Mouse (Mus musculus) embryonic fibroblast, embryonic 13.5 days (primary cell): Measurements from ENCODE around the gene Chsy1.

ENCODE experiments used
- CTCF ChIP-seq: IDR thresholded peaks from 2 replicates; pipeline ENCODE4 v1.5.1; 2011; ENCODE audit warnings: mild to moderate bottlenecking, control low read depth, low read length, moderate library complexity, borderline replicate concordance; ENCODE audit not compliant: insufficient read depth
- POLR2A ChIP-seq: IDR thresholded peaks from 2 replicates; pipeline ENCODE4 v1.6.1; 2011; ENCODE audit warnings: low read depth, mild to moderate bottlenecking, control low read depth, low read length, moderate library complexity

DNA sequence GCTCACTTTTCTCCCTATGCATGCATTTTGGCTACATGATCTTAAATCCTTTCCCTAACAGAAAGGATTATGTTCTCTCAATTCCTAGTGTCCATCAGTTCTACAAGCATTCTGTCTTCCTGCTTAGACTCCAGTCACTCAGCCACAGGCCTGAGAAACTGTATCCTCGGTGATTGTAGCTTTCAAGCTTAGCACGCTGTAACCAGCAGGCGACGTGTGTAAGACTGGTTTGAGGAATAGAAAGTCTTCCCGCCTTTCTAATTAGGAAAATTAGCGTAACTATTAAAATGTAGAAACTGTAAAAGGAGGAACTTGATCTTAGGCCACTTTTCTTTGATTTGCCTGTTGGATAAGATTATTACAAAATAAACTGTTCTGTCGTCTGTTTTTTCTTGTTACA, 9.5 kb downstream of the Chsy1 start:
- no peak for TF ChIP-seq POLR2A
- no peak for TF ChIP-seq CTCF
